Mouse (Mus musculus): ENCODE results near the gene Dgkd. TPM values are rescaled to one million over a fixed set of nuclear protein-coding genes. Genes with fewer than 3 reads are reported as not detected.

Dgkd gene
- 46.5 TPM for polyA plus RNA-seq (2014; fragmentation: Illumina TruSeq; extraction: RNeasy Lipid Tissue Mini Kit (QIAGEN cat#74804); ENCODE audit: low read depth, low replicate concordance)

GRCm38 (mm10) chr1:87852892-87853600 is at the start of gene Dgkd:
TSS of gene Dgkd (plus strand) at chr1:87853287.

DNA sequence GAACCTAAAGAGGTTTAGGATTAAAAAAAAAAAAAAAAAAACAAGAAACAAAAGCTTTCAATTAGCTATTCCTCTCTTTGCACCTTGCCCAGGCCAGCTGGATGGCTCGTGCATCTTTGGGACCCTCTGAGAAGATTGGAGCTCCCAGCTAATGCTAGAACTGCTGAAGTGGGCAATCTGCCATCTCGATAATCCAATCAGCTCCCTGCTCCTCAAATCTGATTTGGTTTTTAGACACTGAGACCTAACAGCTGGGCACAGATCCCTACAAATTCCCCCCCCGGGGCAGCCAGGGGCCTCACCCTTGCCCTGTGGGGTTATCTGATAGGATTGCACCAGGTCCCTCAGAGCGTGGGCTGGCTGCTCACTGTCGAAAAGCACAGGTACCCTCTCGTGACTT is 49.5 kb upstream of the Dgkd start, which contains the start of gene Sag:
Gene Sag, plus strand, starts transcription at position 105 of the 400 bp plus-strand sequence.

Other genes starting within 250 kb of the Dgkd start
- gene Inpp5d, start 233.0 kb upstream of the Dgkd start, polyA plus RNA-seq (2014; fragmentation: Illumina TruSeq; extraction: RNeasy Lipid Tissue Mini Kit (QIAGEN cat#74804); ENCODE audit: low read depth, low replicate concordance), result 59.0 TPM
- gene Atg16l1, start 97.4 kb upstream of the Dgkd start, polyA plus RNA-seq (2014; fragmentation: Illumina TruSeq; extraction: RNeasy Lipid Tissue Mini Kit (QIAGEN cat#74804); ENCODE audit: low read depth, low replicate concordance), result 28.1 TPM
- 3.1 TPM for gene Sag, start 49.6 kb upstream of the Dgkd start, polyA plus RNA-seq (2014; fragmentation: Illumina TruSeq; extraction: RNeasy Lipid Tissue Mini Kit (QIAGEN cat#74804); ENCODE audit: low read depth, low replicate concordance)
- gene Usp40, start 155.3 kb downstream of the Dgkd start, polyA plus RNA-seq (2014; fragmentation: Illumina TruSeq; extraction: RNeasy Lipid Tissue Mini Kit (QIAGEN cat#74804); ENCODE audit: low read depth, low replicate concordance), result 15.1 TPM
- not detected for gene Ugt1a10, start 202.1 kb downstream of the Dgkd start, polyA plus RNA-seq (2014; fragmentation: Illumina TruSeq; extraction: RNeasy Lipid Tissue Mini Kit (QIAGEN cat#74804); ENCODE audit: low read depth, low replicate concordance)
- not detected for gene Ugt1a9, start 217.5 kb downstream of the Dgkd start, polyA plus RNA-seq (2014; fragmentation: Illumina TruSeq; extraction: RNeasy Lipid Tissue Mini Kit (QIAGEN cat#74804); ENCODE audit: low read depth, low replicate concordance)
- not detected for gene Ugt1a8, start 234.5 kb downstream of the Dgkd start, polyA plus RNA-seq (2014; fragmentation: Illumina TruSeq; extraction: RNeasy Lipid Tissue Mini Kit (QIAGEN cat#74804); ENCODE audit: low read depth, low replicate concordance)
- 15.9 TPM for gene Ugt1a7c, start 241.8 kb downstream of the Dgkd start, polyA plus RNA-seq (2014; fragmentation: Illumina TruSeq; extraction: RNeasy Lipid Tissue Mini Kit (QIAGEN cat#74804); ENCODE audit: low read depth, low replicate concordance)
- 12.1 TPM for gene Ugt1a6b, start 250.0 kb downstream of the Dgkd start, polyA plus RNA-seq (2014; fragmentation: Illumina TruSeq; extraction: RNeasy Lipid Tissue Mini Kit (QIAGEN cat#74804); ENCODE audit: low read depth, low replicate concordance)

Data from adipose tissue, adult 10 weeks (tissue).